Mouse (Mus musculus) central nervous system, embryonic 18 days (tissue): Measurements from ENCODE around the gene Eno2. TPM values are rescaled to one million over a fixed set of nuclear protein-coding genes. Genes with fewer than 3 reads are reported as not detected.

Experiments used
- polyA plus RNA-seq: library from polyadenylated mRNA; depleted of rRNA; stranded (reverse); fragments of >200 nt; gene quantifications from 2 replicates; pipeline ENCODE4 v1.2.3, GENCODE M21; 2012; rRNA removed

Gene Eno2
- polyA plus RNA-seq: 119 and 125 TPM in 2 replicates

GRCm38 (mm10) chr6:124769101-124769765, at the start of gene Eno2:
Gene Eno2, minus strand, starts transcription at chr6:124769673.

GRCm38 (mm10) chr6:124813933-124814332, 44.5 kb upstream of the Eno2 start, which contains the start of gene Tpi1:
Gene Tpi1, minus strand, starts transcription at chr6:124814296.

GRCm38 (mm10) chr6:124808358-124809012, 39.0 kb upstream of the Eno2 start, which contains the start of gene Spsb2:
Gene Spsb2, plus strand, starts transcription at chr6:124808661.

GRCm38 (mm10) chr6:124779222-124779983, 9.9 kb upstream of the Eno2 start, which contains the start of gene Lrrc23:
Gene Lrrc23, minus strand, starts transcription at chr6:124779727.

GRCm38 (mm10) chr6:124755831-124756595, 13.5 kb downstream of the Eno2 start, which contains the start of the genes Gm45234 and Atn1:
Gene Gm45234, minus strand, starts transcription at chr6:124756021.
Gene Atn1, minus strand, starts transcription at chr6:124756524.

GRCm38 (mm10) chr6:124740888-124741761, 28.3 kb downstream of the Eno2 start, which contains the start of gene Grcc10:
Gene Grcc10, minus strand, starts transcription at chr6:124741374.

GRCm38 (mm10) chr6:124738511-124739023, 30.9 kb downstream of the Eno2 start, which contains the start of gene Ptpn6:
Gene Ptpn6, minus strand, starts transcription at chr6:124738714.

GRCm38 (mm10) chr6:124711824-124712782, 57.4 kb downstream of the Eno2 start, which contains the start of the genes Emg1 and Phb2:
Gene Emg1, minus strand, starts transcription at chr6:124712178.
Gene Phb2, plus strand, starts transcription at chr6:124712336.

Other genes with a start within 250 kb of the Eno2 start
- 1.8 and 2.3 TPM in 2 replicates for gene C1s1, start 227.3 kb downstream of the Eno2 start, polyA plus RNA-seq
- not detected in 2 replicates for gene C1rb, start 199.4 kb downstream of the Eno2 start, polyA plus RNA-seq
- 0.74 and 0.79 TPM in 2 replicates for gene C1s2, start 133.6 kb downstream of the Eno2 start, polyA plus RNA-seq
- gene Lpcat3, start 106.6 kb downstream of the Eno2 start, polyA plus RNA-seq: 48.3 and 54.5 TPM in 2 replicates
- 93.9 and 100 TPM in 2 replicates for gene Emg1, start 57.5 kb downstream of the Eno2 start, polyA plus RNA-seq
- gene Phb2, start 57.3 kb downstream of the Eno2 start, polyA plus RNA-seq: 139 and 149 TPM in 2 replicates
- 2.6 and 2.9 TPM in 2 replicates for gene Ptpn6, start 31.0 kb downstream of the Eno2 start, polyA plus RNA-seq
- 564 and 575 TPM in 2 replicates for gene Grcc10, start 28.3 kb downstream of the Eno2 start, polyA plus RNA-seq
- not detected in 2 replicates for gene Gm45234, start 13.7 kb downstream of the Eno2 start, polyA plus RNA-seq
- 53.4 and 64.6 TPM in 2 replicates for gene Atn1, start 13.1 kb downstream of the Eno2 start, polyA plus RNA-seq
- 8.5 and 10.6 TPM in 2 replicates for gene Lrrc23, start 10.1 kb upstream of the Eno2 start, polyA plus RNA-seq
- 4.8 and 7.0 TPM in 2 replicates for gene Spsb2, start 39.0 kb upstream of the Eno2 start, polyA plus RNA-seq
- 410 and 448 TPM in 2 replicates for gene Tpi1, start 44.6 kb upstream of the Eno2 start, polyA plus RNA-seq
- gene Usp5, start 59.8 kb upstream of the Eno2 start, polyA plus RNA-seq: 147 and 151 TPM in 2 replicates
- gene Cdca3, start 59.9 kb upstream of the Eno2 start, polyA plus RNA-seq: 23.5 and 24.3 TPM in 2 replicates
- gene Gnb3, start 70.6 kb upstream of the Eno2 start, polyA plus RNA-seq: 0.63 and 2.5 TPM in 2 replicates
- 140 and 149 TPM in 2 replicates for gene P3h3, start 88.1 kb upstream of the Eno2 start, polyA plus RNA-seq
- 132 and 136 TPM in 2 replicates for gene Gpr162, start 94.3 kb upstream of the Eno2 start, polyA plus RNA-seq
- 0.13 and 0.17 TPM in 2 replicates for gene Cd4, start 118.5 kb upstream of the Eno2 start, polyA plus RNA-seq
- gene Lag3, start 142.0 kb upstream of the Eno2 start, polyA plus RNA-seq: 2.9 and 3.3 TPM in 2 replicates
- 1,878 and 2,539 TPM in 2 replicates for gene Ptms, start 150.4 kb upstream of the Eno2 start, polyA plus RNA-seq
- gene Mlf2, start 161.7 kb upstream of the Eno2 start, polyA plus RNA-seq: 582 and 592 TPM in 2 replicates
- gene Cops7a, start 195.9 kb upstream of the Eno2 start, polyA plus RNA-seq: 141 and 143 TPM in 2 replicates
- gene Pianp, start 227.0 kb upstream of the Eno2 start, polyA plus RNA-seq: 66.2 and 72.7 TPM in 2 replicates
- gene Zfp384, start 239.5 kb upstream of the Eno2 start, polyA plus RNA-seq: 71.6 and 74.2 TPM in 2 replicates